Mouse (Mus musculus) ES-E14 (cell line): ENCODE results near the gene Gm5640. TPM values are rescaled to one million over a fixed set of nuclear protein-coding genes. Genes with fewer than 3 reads are reported as not detected.
"Not testable (repeated sequence)": the region's sequence is repeated elsewhere in the genome, so short reads cannot be mapped to it uniquely, and the experiment has no call there.

Experiments used
- DNase-seq: peaks from one replicate; pipeline ENCODE4 v3.0.0-alpha.2; 2013; ENCODE audit warnings: low read depth, low spot score
- H3K27ac ChIP-seq: 2 replicates; pipeline ENCODE4 v1.5.1; 2012; ENCODE audit warnings: low read depth, mild to moderate bottlenecking, low read length, moderate library complexity, mixed read lengths; ENCODE audit not compliant: poor library complexity, insufficient read depth, severe bottlenecking
- H3K36me3 ChIP-seq: 2 replicates; pipeline ENCODE4 v1.6.1; 2012; ENCODE audit warnings: mild to moderate bottlenecking, low read length, moderate library complexity, mixed read lengths; ENCODE audit not compliant: control insufficient read depth, poor library complexity, insufficient read depth, severe bottlenecking
- H3K4me1 ChIP-seq, 2 experiments: fragments of 150-350 bp in 1 of 2; sonication (generic) in 1 of 2; 2 replicates each; pipeline ENCODE4 v1.6.1; 2012; ENCODE audit warnings: low read length in 2 of 2, mild to moderate bottlenecking in 1 of 2, mixed read lengths in 1 of 2; ENCODE audit not compliant: control insufficient read depth in 2 of 2, insufficient read depth in 2 of 2, poor library complexity in 1 of 2
- H3K4me3 ChIP-seq, 2 experiments: fragments of 150-350 bp in 1 of 2; sonication (generic) in 1 of 2; 2 replicates each; pipeline ENCODE4 v1.5.1; 2012; ENCODE audit warnings: low read length in 2 of 2, low read depth in 1 of 2, mild to moderate bottlenecking in 1 of 2, mixed read lengths in 1 of 2; ENCODE audit not compliant: insufficient read depth in 1 of 2, poor library complexity in 1 of 2, severe bottlenecking in 1 of 2
- H3K9ac ChIP-seq: 2 replicates; pipeline ENCODE4 v1.6.1; 2012; ENCODE audit warnings: low read depth, mild to moderate bottlenecking, low read length, mixed read lengths; ENCODE audit not compliant: poor library complexity, insufficient read depth, severe bottlenecking
- H3K9me3 ChIP-seq: fragments of 150-350 bp; sonication (generic); 2 replicates; pipeline ENCODE4 v1.6.1; 2012; ENCODE audit warnings: low read depth, mild to moderate bottlenecking, low read length; ENCODE audit not compliant: control insufficient read depth, insufficient read depth
- CHD2 ChIP-seq: IDR thresholded peaks from 2 replicates; pipeline ENCODE4 v1.6.1; 2014; ENCODE audit warnings: mild to moderate bottlenecking, low read depth, low read length, inconsistent platforms
- HCFC1 ChIP-seq: IDR thresholded peaks from 2 replicates; pipeline ENCODE4 v1.6.1; 2012; ENCODE audit warnings: low read length, inconsistent platforms, borderline replicate concordance; ENCODE audit not compliant: insufficient read depth
- MAFK ChIP-seq: IDR thresholded peaks from 2 replicates; pipeline ENCODE4 v1.6.1; 2014; ENCODE audit warnings: mild to moderate bottlenecking, low read depth, low read length, inconsistent platforms; ENCODE audit not compliant: insufficient read depth
- ZC3H11A ChIP-seq: IDR thresholded peaks from 2 replicates; pipeline ENCODE4 v1.6.1; 2012; ENCODE audit warnings: low read depth, mild to moderate bottlenecking, inconsistent platforms, low read length, borderline replicate concordance
- ZNF384 ChIP-seq: IDR thresholded peaks from 2 replicates; pipeline ENCODE4 v1.6.1; 2012; ENCODE audit warnings: low read depth, low read length, inconsistent platforms
- in situ Hi-C, 2 experiments: fragments of 600-800 bp; cut with MboI; formaldehyde crosslinking; loops; one replicate each; pipeline ENCODE4 v1.15.1; 2025; ENCODE audit warnings: low sequenced_read_pairs in 2 of 2, inconsistent platforms in 1 of 2; ENCODE audit not compliant: unreplicated experiment in 2 of 2
- total RNA-seq: library from RNA; depleted of rRNA; stranded (reverse); fragments of 300-350 nt; gene quantifications from 2 replicates; pipeline ENCODE4 v1.2.3, GENCODE M21; 2012; rRNA removed

The Gm5640 gene
- 0.04 TPM in 1 of 2 replicates, not detected in the other for total RNA-seq

DNA sequence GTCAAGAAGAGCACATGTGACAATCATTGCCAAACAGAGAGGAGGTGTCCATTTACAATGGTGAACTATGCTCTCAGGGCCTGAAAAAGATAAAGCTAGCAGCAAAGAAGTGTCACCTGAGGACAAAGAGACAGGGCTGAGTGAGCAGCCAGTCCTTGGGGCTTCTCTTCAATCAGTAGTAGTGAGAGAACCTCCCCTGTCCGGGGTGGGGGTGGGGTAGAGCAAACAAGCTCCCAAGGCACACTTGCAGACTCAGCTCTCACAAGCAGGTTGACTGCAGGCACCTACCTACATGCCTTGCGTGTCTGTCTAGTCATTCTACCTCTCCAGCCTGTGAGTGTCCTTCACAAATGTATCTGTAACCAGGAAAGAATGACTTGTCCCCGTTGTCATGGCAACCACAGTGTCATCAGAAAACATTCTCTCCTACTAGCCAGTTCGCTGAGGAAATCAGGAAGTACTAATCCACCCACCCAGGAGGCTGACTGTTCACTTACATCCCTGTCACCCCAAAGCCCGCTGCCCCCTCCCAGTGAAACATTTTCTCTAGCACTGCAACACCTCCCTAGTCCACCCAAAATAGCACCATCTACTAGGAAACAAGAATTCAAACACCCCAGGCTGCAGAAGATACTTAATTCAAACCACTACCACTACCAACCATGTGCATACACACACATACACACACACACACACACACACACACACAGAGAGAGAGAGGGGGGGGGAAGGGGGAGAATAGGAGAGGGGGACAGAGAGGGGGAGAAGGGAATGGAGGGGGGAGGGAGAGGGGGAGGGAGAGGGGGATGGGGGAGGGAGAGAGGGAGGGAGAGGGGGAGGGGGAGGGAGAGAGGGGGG is at the start of gene Gm5640:
Gene Gm5640 (minus strand): TSS at position 170 of the 858 bp plus-strand sequence.
- H3K4me3 ChIP-seq, H3K9ac ChIP-seq, H3K4me1 ChIP-seq, DNase-seq, H3K27ac ChIP-seq, H3K36me3 ChIP-seq, H3K9me3 ChIP-seq, in situ Hi-C loops: not testable (repeated sequence)

DNA sequence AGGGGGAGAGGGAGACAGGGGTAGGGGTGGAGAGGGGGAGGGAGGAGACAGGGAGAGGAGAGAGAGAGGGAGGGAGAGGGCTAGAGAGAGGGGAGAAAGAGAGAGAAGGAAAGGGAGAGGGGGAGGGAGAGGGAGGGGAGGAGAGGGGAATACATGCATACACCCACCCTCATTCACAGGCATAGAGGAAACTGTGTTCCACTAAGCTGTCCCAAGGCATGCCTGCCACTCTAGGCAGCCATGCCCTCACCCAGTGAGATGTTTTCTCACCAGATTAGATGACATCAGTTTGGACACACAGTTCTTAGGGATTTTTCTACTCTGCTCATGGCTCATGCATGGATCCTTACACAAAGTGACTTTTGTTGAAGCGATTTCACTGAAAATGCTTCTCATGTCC is 958 bp upstream of the Gm5640 start:
- H3K4me1 ChIP-seq, H3K9me3 ChIP-seq, H3K4me3 ChIP-seq, DNase-seq, H3K27ac ChIP-seq, H3K36me3 ChIP-seq, in situ Hi-C loops, H3K9ac ChIP-seq: not testable (repeated sequence)

- TF ChIP-seq ZC3H11A (no peak), HCFC1 (no peak), CHD2 (no peak), MAFK (no peak), ZNF384 (no peak)
- Histone ChIP-seq H3K36me3 (no peaks in the 10 kb centered on the region), H3K4me3 (no peak within 1 kb of the TSS), H3K27ac (no peak within 1 kb of the TSS), H3K9ac (no peak within 1 kb of the TSS), H3K9me3 (no peaks in the 10 kb centered on the region), H3K4me1 (no peaks in the 10 kb centered on the region)
- in situ Hi-C loops, result no loop called here
- no peak for DNase-seq
Measured at GRCm38 (mm10) chrX:74592379-74592778, 53.1 kb downstream of the Gm5640 start, which contains the start of gene Olfr1325. Gene Olfr1325 (plus strand): TSS chrX:74592679.

Other genes starting within 250 kb of the Gm5640 start
- 30.1 and 30.3 TPM in 2 replicates for gene G6pdx, start 216.4 kb downstream of the Gm5640 start, total RNA-seq
- 1.3 and 4.7 TPM in 2 replicates for gene Gm6880, start 164.2 kb downstream of the Gm5640 start, total RNA-seq
- not detected in 2 replicates for gene Olfr1326-ps1, start 70.7 kb downstream of the Gm5640 start, total RNA-seq
- gene Olfr1325, start 53.0 kb downstream of the Gm5640 start, total RNA-seq, result not detected in 2 replicates
- not detected in 2 replicates for gene Gm6890, start 95.3 kb upstream of the Gm5640 start, total RNA-seq
- not detected in 2 replicates for gene Gm5936, start 191.6 kb upstream of the Gm5640 start, total RNA-seq